Mouse (Mus musculus): ENCODE measurements around the gene Armcx1. TPM values are rescaled to one million over a fixed set of nuclear protein-coding genes. Genes with fewer than 3 reads are reported as not detected.
"Not testable (repeated sequence)": the region's sequence is repeated elsewhere in the genome, so short reads cannot be mapped to it uniquely, and the experiment has no call there.

The Armcx1 gene
- 0.49 TPM in 1 of 3 replicates, not detected in the others for total RNA-seq (2017)

GRCm38 (mm10) chrX:134717752-134718308, at the start of gene Armcx1:
Armcx1 (plus strand) TSS chrX:134717963.
- ATAC-seq (replicated peaks; ENCODE audit: insufficient number of reproducible peaks, low FRiP score, low TSS enrichment, poor library complexity, severe bottlenecking) = no peak

GRCm38 (mm10) chrX:134675022-134675421, 42.7 kb upstream of the Armcx1 start:
- no peak for ATAC-seq (replicated peaks; ENCODE audit: insufficient number of reproducible peaks, low FRiP score, low TSS enrichment, poor library complexity, severe bottlenecking)

DNA sequence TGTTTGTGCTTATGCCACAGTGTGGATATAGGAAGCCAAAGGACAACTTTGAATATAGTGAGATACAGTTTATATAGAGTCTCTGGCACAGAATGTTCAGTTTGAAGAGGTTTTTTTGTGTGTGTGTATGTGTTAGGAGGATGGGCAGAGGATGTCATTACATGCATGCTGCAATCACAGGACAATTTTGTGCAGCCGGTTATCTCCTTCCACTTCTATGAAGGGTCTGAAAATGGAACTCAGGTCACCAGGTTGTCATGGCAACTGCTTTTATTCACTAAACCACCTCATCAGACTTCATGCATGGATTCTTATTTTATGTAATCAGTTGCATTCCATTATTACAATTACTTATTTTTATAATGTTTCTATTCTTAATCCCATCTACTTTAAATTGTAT, 41.8 kb upstream of the Armcx1 start:
- no peak for ATAC-seq (replicated peaks; ENCODE audit: insufficient number of reproducible peaks, low FRiP score, low TSS enrichment, poor library complexity, severe bottlenecking)

DNA sequence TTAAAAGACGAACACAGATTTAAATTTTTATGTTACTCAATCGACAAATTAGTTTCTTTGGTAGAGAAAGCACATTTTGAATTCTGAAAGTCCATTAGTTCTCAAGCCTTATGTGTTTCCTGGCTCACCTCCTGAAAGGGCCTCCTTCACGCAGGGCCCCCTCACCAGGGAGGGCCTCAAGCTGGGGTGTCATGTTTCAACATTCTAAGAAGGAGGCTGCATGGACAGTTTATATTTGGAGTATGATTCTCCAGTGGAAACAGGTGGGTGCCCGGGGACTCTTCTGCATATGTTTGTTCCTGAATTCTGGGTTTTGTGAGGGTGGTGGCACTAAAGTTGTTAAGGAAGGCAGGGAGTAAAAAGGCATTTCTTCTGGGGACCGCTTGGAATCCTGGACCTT, 32.8 kb upstream of the Armcx1 start:
- ATAC-seq (replicated peaks; ENCODE audit: insufficient number of reproducible peaks, low FRiP score, low TSS enrichment, poor library complexity, severe bottlenecking) = no peak

DNA sequence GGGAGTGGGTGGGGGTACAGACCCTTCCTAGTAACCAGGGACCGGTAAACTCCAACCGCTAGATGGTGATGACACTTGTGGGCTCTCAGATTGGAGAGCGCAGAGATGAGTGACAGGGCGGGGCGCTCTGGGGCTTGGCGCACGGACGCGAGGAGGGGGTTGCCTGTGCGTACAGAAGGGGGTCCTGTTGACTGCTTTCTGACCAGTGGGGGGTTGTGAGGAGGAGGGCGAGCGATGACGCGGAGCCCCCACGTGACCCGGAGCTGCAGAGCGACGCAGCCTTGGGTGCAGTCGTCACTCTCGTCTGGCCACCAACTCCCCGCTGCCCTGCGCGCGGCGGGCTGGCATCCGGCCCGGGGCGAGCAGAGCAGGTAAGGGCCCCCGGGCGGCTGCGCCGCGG, 31.5 kb upstream of the Armcx1 start, which contains the start of gene Armcx4:
Gene Armcx4, plus strand, starts transcription at position 253 of the 400 bp plus-strand sequence.
- no peak for ATAC-seq (replicated peaks; ENCODE audit: insufficient number of reproducible peaks, low FRiP score, low TSS enrichment, poor library complexity, severe bottlenecking)

DNA sequence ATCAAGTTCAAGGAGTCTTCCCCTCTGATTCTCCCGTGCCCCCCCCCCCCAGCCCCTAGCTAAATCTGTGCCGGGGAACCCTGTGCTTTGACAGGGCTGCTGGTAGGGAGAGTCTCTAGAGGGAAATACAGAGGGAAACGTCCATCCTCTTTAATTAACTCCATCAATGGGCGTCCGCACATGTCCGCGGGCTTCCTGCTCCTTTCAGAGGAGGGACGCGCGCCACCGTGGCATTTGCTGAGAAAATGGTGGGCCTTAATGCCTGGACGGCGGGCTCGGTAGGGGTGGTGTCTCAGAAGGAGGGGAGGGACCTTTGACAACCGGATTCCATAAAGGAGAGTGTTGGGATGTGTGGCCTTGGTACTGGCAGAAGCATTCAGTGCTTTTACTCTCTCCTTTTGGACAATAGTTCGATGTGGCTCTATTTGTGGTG, 31.0 kb upstream of the Armcx1 start:
- ATAC-seq (replicated peaks; ENCODE audit: insufficient number of reproducible peaks, low FRiP score, low TSS enrichment, poor library complexity, severe bottlenecking) = no peak

DNA sequence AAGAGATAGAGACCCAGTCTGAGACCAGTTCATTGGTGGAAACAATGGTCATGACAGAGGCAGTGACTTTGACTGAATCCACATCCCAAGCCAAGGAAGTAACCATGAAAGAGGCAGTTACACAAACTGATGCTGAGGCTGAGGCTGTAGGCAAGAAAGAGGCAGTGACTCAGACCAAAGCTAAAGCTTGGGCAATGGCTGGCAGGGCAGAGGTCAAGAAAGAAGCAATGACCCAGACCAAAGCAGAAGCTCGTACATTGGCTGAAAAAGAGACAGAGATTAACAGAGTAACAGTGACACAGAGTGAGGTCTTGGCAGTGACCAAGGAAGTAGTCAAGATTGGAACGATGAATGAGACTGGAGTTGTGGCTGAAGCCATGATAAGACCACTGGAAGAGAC, 28.1 kb upstream of the Armcx1 start:
- ATAC-seq (replicated peaks; ENCODE audit: insufficient number of reproducible peaks, low FRiP score, low TSS enrichment, poor library complexity, severe bottlenecking) = no peak

GRCm38 (mm10) chrX:134690871-134691539, 26.8 kb upstream of the Armcx1 start:
- ATAC-seq (replicated peaks; ENCODE audit: insufficient number of reproducible peaks, low FRiP score, low TSS enrichment, poor library complexity, severe bottlenecking) = no peak

DNA sequence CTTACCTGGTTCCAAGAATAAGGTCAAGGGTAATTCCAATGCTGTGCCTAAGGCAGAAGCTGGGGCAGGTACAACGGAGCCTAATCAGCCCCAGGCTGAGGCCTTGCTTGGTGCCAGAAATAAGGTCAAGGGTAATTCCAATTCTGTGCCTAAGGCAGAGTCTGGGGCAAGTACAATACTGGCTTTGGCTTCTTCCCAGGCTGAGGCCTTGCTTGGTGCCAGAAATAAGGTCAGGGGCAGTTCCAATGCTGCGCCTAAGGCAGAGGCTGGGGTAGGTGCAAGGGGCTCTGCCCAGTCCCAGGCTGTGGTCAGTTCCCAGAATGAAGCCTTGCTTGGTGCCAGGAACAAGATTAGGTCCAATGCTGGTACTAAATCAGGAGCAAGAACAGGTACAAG, 26.2 kb upstream of the Armcx1 start:
- ATAC-seq (replicated peaks; ENCODE audit: insufficient number of reproducible peaks, low FRiP score, low TSS enrichment, poor library complexity, severe bottlenecking) = no peak

- ATAC-seq (replicated peaks; ENCODE audit: insufficient number of reproducible peaks, low FRiP score, low TSS enrichment, poor library complexity, severe bottlenecking) = no peak
Observed at GRCm38 (mm10) chrX:134716863-134717262, 900 bp upstream of the Armcx1 start.

DNA sequence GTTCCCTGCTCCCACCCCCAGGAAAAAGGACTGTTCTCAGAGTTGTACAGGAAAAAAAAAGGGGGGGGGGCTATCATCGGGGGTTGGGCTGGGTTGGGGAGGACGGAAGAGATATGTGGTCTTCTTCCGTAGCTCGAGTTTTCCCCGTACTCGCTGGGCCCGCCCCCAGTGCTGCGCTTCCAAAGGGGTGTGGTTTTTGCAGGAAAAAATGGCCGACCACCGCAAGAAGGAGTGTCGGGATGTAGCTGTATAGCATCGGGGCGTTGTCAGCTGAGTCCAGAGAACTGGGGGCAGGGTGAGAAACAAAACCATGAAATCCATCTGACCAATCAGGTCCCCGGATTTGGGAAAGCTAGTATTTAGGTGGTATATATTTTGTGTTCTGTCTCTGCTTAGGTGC, 761 bp downstream of the Armcx1 start:
- ATAC-seq (replicated peaks; ENCODE audit: insufficient number of reproducible peaks, low FRiP score, low TSS enrichment, poor library complexity, severe bottlenecking) = no peak

DNA sequence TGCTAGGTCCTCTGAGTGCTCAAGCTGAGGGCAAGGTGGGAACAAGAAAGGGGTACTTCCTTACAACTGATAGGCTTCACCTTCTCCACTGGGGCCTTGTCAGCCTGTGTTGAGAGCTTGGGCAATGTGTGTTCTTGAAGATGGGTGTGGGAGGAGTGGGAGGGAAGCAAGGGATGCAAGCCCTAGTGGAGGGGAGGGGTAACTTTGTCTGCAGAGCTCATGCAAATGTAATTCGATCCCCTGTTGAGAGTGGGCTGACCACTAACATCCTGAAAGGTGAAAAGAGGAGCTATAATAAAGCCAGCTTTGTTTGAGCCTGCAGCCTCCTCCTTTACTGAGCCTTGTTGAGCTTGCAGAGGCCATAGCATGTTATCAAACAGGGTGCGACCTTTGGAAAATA, 6.0 kb downstream of the Armcx1 start:
- not testable (repeated sequence) for ATAC-seq (replicated peaks; ENCODE audit: insufficient number of reproducible peaks, low FRiP score, low TSS enrichment, poor library complexity, severe bottlenecking)

DNA sequence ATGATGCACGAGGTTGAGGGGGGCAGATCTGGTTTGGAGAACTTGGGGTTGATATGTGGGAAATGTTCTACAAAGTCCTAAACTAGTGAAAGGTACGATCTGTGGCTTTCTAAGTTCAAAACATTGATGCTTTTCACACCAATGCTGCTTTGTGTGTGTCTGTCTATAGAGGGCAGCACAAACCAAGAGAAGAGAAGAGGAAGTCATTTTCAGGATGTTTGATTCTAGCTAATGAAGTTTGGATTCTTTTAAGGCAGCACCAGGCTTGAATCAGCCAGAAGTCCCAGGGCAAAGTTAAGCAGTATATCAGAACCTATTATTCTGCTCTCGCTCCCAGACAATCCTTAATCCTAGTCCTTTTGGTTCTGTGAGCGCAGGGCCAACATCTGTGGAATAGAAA, 12.0 kb downstream of the Armcx1 start:
- ATAC-seq (replicated peaks; ENCODE audit: insufficient number of reproducible peaks, low FRiP score, low TSS enrichment, poor library complexity, severe bottlenecking) = no peak

DNA sequence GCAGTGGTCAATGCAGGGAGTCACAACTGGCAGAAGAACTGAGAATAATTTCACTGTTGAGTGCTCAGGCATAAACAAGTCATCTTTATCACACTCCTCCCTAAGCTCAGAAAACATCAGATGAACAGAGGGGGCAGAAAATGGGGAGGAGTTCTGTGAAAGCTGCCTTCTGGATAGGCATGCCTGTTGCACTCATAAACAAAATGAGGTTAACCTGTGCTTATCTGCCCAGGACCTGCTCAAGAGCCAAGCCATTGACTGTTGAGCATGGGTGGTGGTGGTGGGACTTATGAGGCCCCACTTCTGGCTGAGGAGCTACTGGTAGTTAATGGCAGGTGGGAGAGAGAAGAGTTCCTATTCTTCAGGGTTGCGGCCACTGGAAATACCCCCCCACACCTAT, 20.0 kb downstream of the Armcx1 start:
- no peak for ATAC-seq (replicated peaks; ENCODE audit: insufficient number of reproducible peaks, low FRiP score, low TSS enrichment, poor library complexity, severe bottlenecking)

- ATAC-seq (replicated peaks; ENCODE audit: insufficient number of reproducible peaks, low FRiP score, low TSS enrichment, poor library complexity, severe bottlenecking) = no peak
Observed at GRCm38 (mm10) chrX:134739160-134739559, 21.4 kb downstream of the Armcx1 start.

DNA sequence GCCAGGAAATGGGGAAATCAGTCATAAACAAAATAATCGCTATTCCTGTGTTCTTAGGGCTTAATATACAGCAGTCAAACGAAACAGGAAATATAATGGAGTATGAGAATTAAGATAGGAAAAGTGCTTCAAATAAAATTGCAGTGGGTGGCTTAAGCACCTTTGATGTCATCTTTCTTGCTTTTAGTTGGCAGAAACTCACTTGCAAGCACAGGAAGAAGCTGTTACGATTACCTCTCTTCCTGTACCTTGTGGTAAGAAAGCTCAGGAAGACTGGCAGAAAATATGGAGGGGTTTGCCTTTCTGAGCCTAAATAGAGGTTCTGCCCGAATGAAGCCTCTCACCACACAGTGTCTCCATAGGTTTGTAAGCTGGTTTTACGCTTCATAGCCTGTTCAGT, 24.1 kb downstream of the Armcx1 start:
- ATAC-seq (replicated peaks; ENCODE audit: insufficient number of reproducible peaks, low FRiP score, low TSS enrichment, poor library complexity, severe bottlenecking) = no peak

GRCm38 (mm10) chrX:134746459-134746858, 28.7 kb downstream of the Armcx1 start:
- ATAC-seq (replicated peaks; ENCODE audit: insufficient number of reproducible peaks, low FRiP score, low TSS enrichment, poor library complexity, severe bottlenecking) = no peak

DNA sequence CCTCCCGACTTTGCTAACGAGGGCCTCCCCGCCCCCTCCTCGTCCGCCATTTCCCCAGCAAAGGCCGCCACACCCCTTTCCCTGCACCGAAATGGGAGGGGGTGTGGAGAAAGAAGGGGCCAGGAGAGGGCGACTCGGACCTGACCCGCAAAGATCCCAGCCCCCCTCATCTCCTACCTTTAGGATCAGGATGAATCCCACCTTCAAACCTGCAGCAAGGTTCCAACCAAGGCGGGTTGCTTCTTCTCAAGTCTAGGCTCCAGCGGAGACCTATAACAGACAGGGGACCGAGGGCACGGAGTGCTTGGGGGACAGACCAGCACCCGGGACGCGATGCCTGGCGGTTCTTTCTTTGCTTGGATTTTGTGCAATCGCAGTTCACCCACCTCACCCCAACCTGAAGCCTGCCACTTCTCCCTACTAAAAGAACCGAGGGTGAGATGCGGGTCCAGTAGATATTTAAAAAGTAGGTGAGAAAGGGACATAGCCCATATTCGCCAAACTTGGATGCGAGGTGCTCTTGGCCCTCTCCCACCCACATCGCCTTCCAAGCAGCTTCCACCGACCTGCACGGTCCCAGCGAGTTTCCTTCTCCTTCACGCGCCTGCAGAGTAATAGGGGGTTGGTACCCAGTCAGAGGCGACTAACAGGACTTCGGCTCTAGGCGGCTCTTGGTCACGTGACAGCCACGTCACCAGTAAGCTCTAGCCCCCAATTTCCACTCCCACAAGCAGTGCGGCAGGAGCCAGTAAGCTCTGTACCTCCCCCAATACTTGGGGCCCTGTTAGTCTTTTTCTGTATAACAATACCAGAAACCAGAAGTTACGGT, 33.2 kb downstream of the Armcx1 start, which contains the start of gene Armcx6:
Gene Armcx6, minus strand, starts transcription at position 654 of the 829 bp plus-strand sequence.
- ATAC-seq (replicated peaks; ENCODE audit: insufficient number of reproducible peaks, low FRiP score, low TSS enrichment, poor library complexity, severe bottlenecking) = peak; percentile 79

DNA sequence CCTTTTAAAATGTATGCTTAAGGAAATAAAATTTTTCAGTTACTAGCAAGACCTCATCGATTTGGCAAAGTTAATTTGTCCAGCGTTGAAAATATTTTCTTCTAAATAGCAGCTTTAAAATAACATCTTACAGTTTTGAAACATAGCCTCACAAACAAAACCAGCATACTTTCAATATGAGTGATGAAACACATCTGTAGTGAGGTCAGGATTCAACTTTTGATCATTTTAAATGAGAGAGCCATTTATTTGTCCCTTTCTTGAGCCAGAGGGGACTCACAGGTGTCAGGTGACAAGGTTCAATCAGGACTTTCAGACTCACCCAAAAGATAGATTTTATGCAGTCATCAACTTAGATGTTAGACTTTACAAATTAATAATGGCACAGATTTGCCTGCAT, 34.1 kb downstream of the Armcx1 start:
- no peak for ATAC-seq (replicated peaks; ENCODE audit: insufficient number of reproducible peaks, low FRiP score, low TSS enrichment, poor library complexity, severe bottlenecking)

GRCm38 (mm10) chrX:134752584-134752983, 34.8 kb downstream of the Armcx1 start:
- no peak for ATAC-seq (replicated peaks; ENCODE audit: insufficient number of reproducible peaks, low FRiP score, low TSS enrichment, poor library complexity, severe bottlenecking)

Measured in monocyte, adult 5-6 weeks (primary cell).